Mouse (Mus musculus): ENCODE data around the gene Tns3. TPM values are rescaled to one million over a fixed set of nuclear protein-coding genes. Genes with fewer than 3 reads are reported as not detected.
A peak's percentile ranks its signal among the peaks of the same experiment; 100 is the strongest.
"Not testable (repeated sequence)": the region's sequence is repeated elsewhere in the genome, so short reads cannot be mapped to it uniquely, and the experiment has no call there.

Gene Tns3
- total RNA-seq, 1 experiment from 2014 or later: 38.4 TPM

GRCm38 (mm10) chr11:8575217-8576180 is 88.8 kb downstream of the Tns3 start:
- no peak for DNase-seq

GRCm38 (mm10) chr11:8574562-8574961 is 89.8 kb downstream of the Tns3 start:
- DNase-seq: no peak

GRCm38 (mm10) chr11:8572762-8573161 is 91.6 kb downstream of the Tns3 start:
- DNase-seq: no peak

GRCm38 (mm10) chr11:8569232-8570028 is 94.9 kb downstream of the Tns3 start:
- no peak for DNase-seq

GRCm38 (mm10) chr11:8568829-8569228 is 95.5 kb downstream of the Tns3 start:
- DNase-seq: no peak

- no peak for DNase-seq
These were observed 98.0 kb downstream of the Tns3 start for GRCm38 (mm10) chr11:8566250-8566853.

GRCm38 (mm10) chr11:8558761-8559282 is 105.5 kb downstream of the Tns3 start:
- DNase-seq: peak; percentile 24

- DNase-seq: no peak
These were observed 106.1 kb downstream of the Tns3 start for GRCm38 (mm10) chr11:8558258-8558657.

GRCm38 (mm10) chr11:8557006-8557405 is 107.3 kb downstream of the Tns3 start:
- no peak for DNase-seq

- DNase-seq: no peak
These were observed 112.6 kb downstream of the Tns3 start for GRCm38 (mm10) chr11:8551710-8552109.

- no peak for DNase-seq
These were observed 116.7 kb downstream of the Tns3 start for GRCm38 (mm10) chr11:8547661-8548060.

GRCm38 (mm10) chr11:8545798-8546197 is 118.5 kb downstream of the Tns3 start:
- peak; percentile 67 for DNase-seq

GRCm38 (mm10) chr11:8544355-8544754 is 120.0 kb downstream of the Tns3 start:
- DNase-seq: peak; percentile 29

- DNase-seq: no peak
These were observed 123.0 kb downstream of the Tns3 start for GRCm38 (mm10) chr11:8541222-8541815.

- DNase-seq: no peak
These were observed 124.6 kb downstream of the Tns3 start for GRCm38 (mm10) chr11:8539593-8540265.

GRCm38 (mm10) chr11:8537013-8537614 is 127.2 kb downstream of the Tns3 start:
- DNase-seq: no peak

- peak; percentile 81 for DNase-seq
These were observed 129.4 kb downstream of the Tns3 start for GRCm38 (mm10) chr11:8534893-8535292.

- not testable (repeated sequence) for DNase-seq
These were observed 131.6 kb downstream of the Tns3 start for GRCm38 (mm10) chr11:8532771-8533170.

GRCm38 (mm10) chr11:8532112-8532747 is 132.1 kb downstream of the Tns3 start:
- peak; percentile 16 for DNase-seq

- no peak for DNase-seq
These were observed 133.8 kb downstream of the Tns3 start for GRCm38 (mm10) chr11:8530506-8530905.
